Mouse (Mus musculus): Measurements from ENCODE around the gene Acap2.

The Acap2 gene

GRCm38 (mm10) chr16:31205726-31206125 lies 4.7 kb upstream of the Acap2 start:
- in situ Hi-C loops (cut with MseI, MboI) = no loop called here

- in situ Hi-C loops (cut with MseI, MboI) = no loop called here
Measured at GRCm38 (mm10) chr16:31205187-31205586, 4.1 kb upstream of the Acap2 start.

GRCm38 (mm10) chr16:31204216-31204615 lies 3.2 kb upstream of the Acap2 start:
- in situ Hi-C loops (cut with MseI, MboI) = no loop called here

- in situ Hi-C loops (cut with MseI, MboI) = no loop called here
Measured at GRCm38 (mm10) chr16:31201704-31202103, 659 bp upstream of the Acap2 start.

- in situ Hi-C loops (cut with MseI, MboI) = no loop called here
Measured at GRCm38 (mm10) chr16:31199926-31200789, 887 bp downstream of the Acap2 start.

GRCm38 (mm10) chr16:31199591-31199925 lies 1.5 kb downstream of the Acap2 start:
- in situ Hi-C loops (cut with MseI, MboI) = no loop called here

GRCm38 (mm10) chr16:31196971-31197370 lies 4.1 kb downstream of the Acap2 start:
- in situ Hi-C loops (cut with MseI, MboI) = no loop called here

- in situ Hi-C loops (cut with MseI, MboI) = no loop called here
Measured at GRCm38 (mm10) chr16:31192526-31192925, 8.5 kb downstream of the Acap2 start.

GRCm38 (mm10) chr16:31191818-31192217 lies 9.2 kb downstream of the Acap2 start:
- in situ Hi-C loops (cut with MseI, MboI) = no loop called here

GRCm38 (mm10) chr16:31190426-31190825 lies 10.6 kb downstream of the Acap2 start:
- in situ Hi-C loops (cut with MseI, MboI) = no loop called here

GRCm38 (mm10) chr16:31189291-31189690 lies 11.8 kb downstream of the Acap2 start:
- in situ Hi-C loops (cut with MseI, MboI) = no loop called here

- in situ Hi-C loops (cut with MseI, MboI) = no loop called here
Measured at GRCm38 (mm10) chr16:31188799-31189198, 12.2 kb downstream of the Acap2 start.

GRCm38 (mm10) chr16:31188270-31188669 lies 12.8 kb downstream of the Acap2 start:
- in situ Hi-C loops (cut with MseI, MboI) = no loop called here

GRCm38 (mm10) chr16:31187192-31187591 lies 13.9 kb downstream of the Acap2 start:
- in situ Hi-C loops (cut with MseI, MboI) = no loop called here

GRCm38 (mm10) chr16:31185757-31186156 lies 15.3 kb downstream of the Acap2 start:
- in situ Hi-C loops (cut with MseI, MboI) = no loop called here

- in situ Hi-C loops (cut with MseI, MboI) = no loop called here
Measured at GRCm38 (mm10) chr16:31184727-31185126, 16.3 kb downstream of the Acap2 start.

- in situ Hi-C loops (cut with MseI, MboI) = no loop called here
Measured at GRCm38 (mm10) chr16:31182576-31182975, 18.5 kb downstream of the Acap2 start.

GRCm38 (mm10) chr16:31180843-31181242 lies 20.2 kb downstream of the Acap2 start:
- in situ Hi-C loops (cut with MseI, MboI) = no loop called here

- in situ Hi-C loops (cut with MseI, MboI) = no loop called here
Measured at GRCm38 (mm10) chr16:31179384-31179783, 21.7 kb downstream of the Acap2 start.

- in situ Hi-C loops (cut with MseI, MboI) = no loop called here
Measured at GRCm38 (mm10) chr16:31174880-31175638, 26.0 kb downstream of the Acap2 start.

- in situ Hi-C loops (cut with MseI, MboI) = no loop called here
Measured at GRCm38 (mm10) chr16:31172229-31172628, 28.8 kb downstream of the Acap2 start.

- in situ Hi-C loops (cut with MseI, MboI) = no loop called here
Measured at GRCm38 (mm10) chr16:31171418-31171817, 29.6 kb downstream of the Acap2 start.

GRCm38 (mm10) chr16:31170297-31170696 lies 30.7 kb downstream of the Acap2 start:
- in situ Hi-C loops (cut with MseI, MboI) = no loop called here
